Mouse (Mus musculus): Measurements from ENCODE around the gene Ppp1r1c.
A peak's percentile ranks its signal among the peaks of the same experiment; 100 is the strongest.

DNA sequence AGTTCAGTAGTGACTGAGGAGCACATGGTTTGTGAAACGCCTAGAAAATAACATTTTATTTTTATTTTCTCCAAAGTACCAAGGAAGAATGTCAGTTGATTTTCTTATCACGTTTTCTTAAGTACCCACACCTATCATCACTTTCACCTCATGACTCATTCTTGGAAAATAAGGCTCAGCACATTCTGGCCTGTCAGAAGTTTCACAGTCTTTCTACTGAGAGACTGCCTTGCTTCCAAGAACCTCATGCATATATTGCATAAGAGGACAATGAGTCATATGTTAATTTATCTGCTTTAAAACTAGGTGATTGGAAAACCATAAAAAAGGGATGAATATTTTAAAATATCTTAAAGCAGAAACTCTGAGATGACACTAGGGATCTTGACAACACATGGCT is 9.4 kb upstream of the Ppp1r1c start:
- TF ChIP-seq POLR2A (IDR thresholded peaks at IDR 0.05; ENCODE audit: insufficient read length, low read depth), result no peak
- no peak for TF ChIP-seq TCF12 (IDR thresholded peaks at IDR 0.05; ENCODE audit: insufficient read depth, poor library complexity, severe bottlenecking)
- TF ChIP-seq USF1 (IDR thresholded peaks at IDR 0.05; ENCODE audit: low read depth), result no peak
- no peak for TF ChIP-seq E2F4 (IDR thresholded peaks at IDR 0.05; ENCODE audit: insufficient read depth)
- no peak for TF ChIP-seq MAX (IDR thresholded peaks at IDR 0.05; ENCODE audit: low read depth)
- TF ChIP-seq CEBPB (IDR thresholded peaks at IDR 0.05; ENCODE audit: insufficient read depth, poor library complexity, severe bottlenecking), result peak; percentile 83
- no peak for TF ChIP-seq MYOG (IDR thresholded peaks at IDR 0.05; ENCODE audit: control insufficient read depth in 1 of 3, insufficient read depth in 1 of 3, insufficient read length in 2 of 3, low read depth in 2 of 3)
